Mouse (Mus musculus): ENCODE results near the gene Nrde2. TPM values are rescaled to one million over a fixed set of nuclear protein-coding genes. Genes with fewer than 3 reads are reported as not detected.

Nrde2 gene
- polyA plus RNA-seq, 1 experiment = 8.1 TPM

GRCm38 (mm10) chr12:100089265-100089664 is 70.2 kb downstream of the Nrde2 start:
- Histone ChIP-seq H3K36me3 (ENCODE audit: control insufficient read depth, insufficient read depth, low read length) (no peaks in the 10 kb centered on the region), H3K4me3 (ENCODE audit: control insufficient read depth, low read depth, low read length) (no peak overlapping the region), H3K4me1 (ENCODE audit: control insufficient read depth, insufficient read depth, low read length) (no peaks in the 10 kb centered on the region), H3K27me3 (ENCODE audit: control insufficient read depth, insufficient read depth, low read length) (no peaks in the 10 kb centered on the region), H3K27ac (ENCODE audit: control insufficient read depth, insufficient read depth, low read depth, low read length) (no peak overlapping the region)
- TF ChIP-seq CTCF (IDR thresholded peaks at IDR 0.05; ENCODE audit: control insufficient read depth, insufficient read depth, insufficient replicate concordance, low read depth, low read length) = no peak
- TF ChIP-seq POLR2A (IDR thresholded peaks at IDR 0.05; ENCODE audit: control insufficient read depth, low read depth, low read length) = no peak

DNA sequence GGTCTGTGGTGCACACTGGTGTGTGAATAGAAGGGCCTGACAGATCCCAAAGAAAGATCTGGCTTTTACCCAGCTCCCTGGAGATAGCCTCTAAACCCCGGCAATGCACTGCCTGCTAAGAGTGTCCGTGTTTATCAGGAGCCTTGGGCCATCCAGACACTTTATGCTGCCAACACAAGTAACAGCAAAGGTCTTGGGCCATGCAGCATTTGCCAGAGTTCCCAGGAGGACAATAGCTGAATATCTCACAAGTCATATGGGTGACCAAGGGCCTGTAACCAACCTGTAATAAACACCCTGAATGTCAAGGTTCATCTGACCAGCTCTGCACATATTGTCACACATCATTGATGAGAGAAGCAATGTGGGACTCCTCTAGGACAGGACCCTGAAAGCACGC is 71.4 kb downstream of the Nrde2 start:
- Histone ChIP-seq H3K27me3 (ENCODE audit: control insufficient read depth, insufficient read depth, low read length) (no peaks in the 10 kb centered on the region), H3K36me3 (ENCODE audit: control insufficient read depth, insufficient read depth, low read length) (no peaks in the 10 kb centered on the region)
- TF ChIP-seq CTCF (IDR thresholded peaks at IDR 0.05; ENCODE audit: control insufficient read depth, insufficient read depth, insufficient replicate concordance, low read depth, low read length) (no peak), POLR2A (IDR thresholded peaks at IDR 0.05; ENCODE audit: control insufficient read depth, low read depth, low read length) (no peak)

GRCm38 (mm10) chr12:100079636-100080286 is 79.7 kb downstream of the Nrde2 start:
- H3K4me3 ChIP-seq (ENCODE audit: control insufficient read depth, low read depth, low read length) = no peak overlapping the region
- no peaks in the 10 kb centered on the region for H3K27me3 ChIP-seq (ENCODE audit: control insufficient read depth, insufficient read depth, low read length)
- no peak overlapping the region for H3K27ac ChIP-seq (ENCODE audit: control insufficient read depth, insufficient read depth, low read depth, low read length)
- no peaks in the 10 kb centered on the region for H3K4me1 ChIP-seq (ENCODE audit: control insufficient read depth, insufficient read depth, low read length)
- no peaks in the 10 kb centered on the region for H3K36me3 ChIP-seq (ENCODE audit: control insufficient read depth, insufficient read depth, low read length)
- TF ChIP-seq POLR2A (IDR thresholded peaks at IDR 0.05; ENCODE audit: control insufficient read depth, low read depth, low read length) (no peak), CTCF (IDR thresholded peaks at IDR 0.05; ENCODE audit: control insufficient read depth, insufficient read depth, insufficient replicate concordance, low read depth, low read length) (no peak)

More for the DNA sequence above, 71.4 kb downstream of the Nrde2 start:
- H3K27ac ChIP-seq (ENCODE audit: control insufficient read depth, insufficient read depth, low read depth, low read length) = no peak overlapping the region
- no peaks in the 10 kb centered on the region for H3K4me1 ChIP-seq (ENCODE audit: control insufficient read depth, insufficient read depth, low read length)
- no peak overlapping the region for H3K4me3 ChIP-seq (ENCODE audit: control insufficient read depth, low read depth, low read length)

GRCm38 (mm10) chr12:100075715-100076114 is 83.7 kb downstream of the Nrde2 start:
- TF ChIP-seq POLR2A (IDR thresholded peaks at IDR 0.05; ENCODE audit: control insufficient read depth, low read depth, low read length) (no peak), CTCF (IDR thresholded peaks at IDR 0.05; ENCODE audit: control insufficient read depth, insufficient read depth, insufficient replicate concordance, low read depth, low read length) (no peak)
- no peak overlapping the region for H3K4me3 ChIP-seq (ENCODE audit: control insufficient read depth, low read depth, low read length)
- no peaks in the 10 kb centered on the region for H3K27me3 ChIP-seq (ENCODE audit: control insufficient read depth, insufficient read depth, low read length)
- H3K36me3 ChIP-seq (ENCODE audit: control insufficient read depth, insufficient read depth, low read length) = no peaks in the 10 kb centered on the region
- no peak overlapping the region for H3K27ac ChIP-seq (ENCODE audit: control insufficient read depth, insufficient read depth, low read depth, low read length)
- H3K4me1 ChIP-seq (ENCODE audit: control insufficient read depth, insufficient read depth, low read length) = no peaks in the 10 kb centered on the region

Other genes starting within 250 kb of the Nrde2 start
- gene Kcnk13, start 195.2 kb downstream of the Nrde2 start, polyA plus RNA-seq (2012; rRNA removed) = 1.3 and 1.7 TPM in 2 replicates
- 31.7 and 33.7 TPM in 2 replicates for gene Psmc1, start 49.5 kb downstream of the Nrde2 start, polyA plus RNA-seq (2012; rRNA removed)
- 331 and 365 TPM in 2 replicates for gene Calm1, start 39.8 kb upstream of the Nrde2 start, polyA plus RNA-seq (2012; rRNA removed)

All from testis, adult 2 months (tissue).